Mouse (Mus musculus): ENCODE measurements around the gene Wwc1.

- no peak for TF ChIP-seq CTCF (IDR thresholded peaks at IDR 0.05; ENCODE audit: extremely low read depth, insufficient read length, insufficient replicate concordance, low read depth, low read length)
- TF ChIP-seq POLR2A (IDR thresholded peaks at IDR 0.05; ENCODE audit: low read depth, low read length): no peak
Measured at GRCm38 (mm10) chr11:35788443-35788842, 191.9 kb downstream of the Wwc1 start.
